Mouse (Mus musculus): ENCODE measurements around the gene Epha10. TPM values are rescaled to one million over a fixed set of nuclear protein-coding genes. Genes with fewer than 3 reads are reported as not detected.

Gene Epha10
- polyA plus RNA-seq, 1 experiment from 2014 or later, result 1.3 TPM

DNA sequence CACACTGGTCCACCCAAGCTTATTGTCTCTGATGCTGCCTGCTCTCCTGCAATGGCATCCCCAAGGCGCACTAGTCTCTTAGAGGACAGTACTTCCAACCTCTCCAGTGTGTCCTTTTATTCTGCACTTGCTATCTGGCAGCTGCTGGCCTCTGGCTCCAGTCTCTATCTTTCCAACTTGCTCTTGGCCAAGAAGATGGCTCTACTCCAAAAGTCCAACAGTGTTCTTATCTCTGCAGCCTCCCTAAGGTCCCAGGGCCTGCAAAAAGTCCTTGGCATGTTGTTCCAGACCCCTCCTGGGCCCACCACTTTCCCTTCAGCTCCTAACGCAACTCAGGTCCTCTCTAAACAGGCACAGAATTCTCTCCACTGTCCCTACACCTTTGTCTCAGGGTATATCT, 76.6 kb downstream of the Epha10 start:
- H3K4me1 ChIP-seq, result peaks cover 17% of the 10 kb centered on the region
- no peak overlapping the region for H3K27ac ChIP-seq
- no peaks in the 10 kb centered on the region for H3K9me3 ChIP-seq
- H3K36me3 ChIP-seq (replicated peaks), result no peaks in the 10 kb centered on the region
- 0 out of 2 replicates have a peak, but pooled peaks cover 3% of the 10 kb centered on the region for H3K27me3 ChIP-seq (ENCODE audit: poor library complexity, severe bottlenecking)
- H3K4me3 ChIP-seq, result no peak overlapping the region
- DNase-seq (ENCODE audit: extremely low spot score, low spot score), result no peak
- 90% methylated on average over 2 of the region's 2 CpGs for WGBS

GRCm38 (mm10) chr4:124959062-124959461, 78.4 kb downstream of the Epha10 start:
- Histone ChIP-seq H3K27ac (peak overlapping the region; percentile 72), H3K36me3 (replicated peaks) (no peaks in the 10 kb centered on the region), H3K9me3 (no peaks in the 10 kb centered on the region), H3K4me1 (peaks cover 35% of the 10 kb centered on the region), H3K4me3 (no peak overlapping the region), H3K27me3 (ENCODE audit: poor library complexity, severe bottlenecking) (0 out of 2 replicates have a peak, but pooled peaks cover under 1% of the 10 kb centered on the region)
- 78% methylated on average over 11 of the region's 11 CpGs for WGBS
- DNase-seq (ENCODE audit: extremely low spot score, low spot score), result no peak

GRCm38 (mm10) chr4:124960940-124961339, 80.2 kb downstream of the Epha10 start:
- no peaks in the 10 kb centered on the region for H3K27me3 ChIP-seq (ENCODE audit: poor library complexity, severe bottlenecking)
- DNase-seq (ENCODE audit: extremely low spot score, low spot score), result no peak
- H3K4me1 ChIP-seq, result peaks cover 54% of the 10 kb centered on the region
- H3K9me3 ChIP-seq, result no peaks in the 10 kb centered on the region
- 0 out of 2 replicates have a peak overlapping the region, but pooled peaks have one; percentile 3 for H3K27ac ChIP-seq
- WGBS, result 95% methylated on average over 11 of the region's 11 CpGs
- H3K36me3 ChIP-seq (replicated peaks), result no peaks in the 10 kb centered on the region
- H3K4me3 ChIP-seq, result no peak overlapping the region

DNA sequence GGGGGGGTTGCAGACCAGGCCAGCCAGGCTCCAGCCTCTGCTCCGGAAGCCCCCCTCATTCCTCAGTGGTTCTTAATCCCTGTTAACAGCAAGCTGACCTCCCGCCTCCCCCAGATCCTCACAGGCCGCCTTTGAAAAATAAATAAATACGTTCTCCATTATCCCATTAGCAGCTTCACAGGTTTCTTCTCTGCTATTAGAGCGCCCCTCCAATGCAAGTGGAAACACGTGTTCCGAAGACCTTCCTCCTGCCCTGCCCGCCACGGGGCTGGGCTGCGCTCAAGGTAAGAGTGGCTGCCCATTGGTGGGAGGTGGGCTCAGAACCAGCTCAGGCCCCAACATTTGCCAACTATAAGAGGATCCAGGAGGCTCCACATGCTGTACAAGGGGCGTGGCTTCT, 81.9 kb downstream of the Epha10 start:
- Histone ChIP-seq H3K9me3 (no peaks in the 10 kb centered on the region), H3K4me1 (peaks cover 64% of the 10 kb centered on the region), H3K4me3 (no peak overlapping the region), H3K27ac (peak overlapping the region; percentile 89), H3K27me3 (ENCODE audit: poor library complexity, severe bottlenecking) (no peaks in the 10 kb centered on the region), H3K36me3 (replicated peaks) (no peaks in the 10 kb centered on the region)
- WGBS, result 47% methylated on average over 11 of the region's 11 CpGs
- DNase-seq (ENCODE audit: extremely low spot score, low spot score), result no peak

DNA sequence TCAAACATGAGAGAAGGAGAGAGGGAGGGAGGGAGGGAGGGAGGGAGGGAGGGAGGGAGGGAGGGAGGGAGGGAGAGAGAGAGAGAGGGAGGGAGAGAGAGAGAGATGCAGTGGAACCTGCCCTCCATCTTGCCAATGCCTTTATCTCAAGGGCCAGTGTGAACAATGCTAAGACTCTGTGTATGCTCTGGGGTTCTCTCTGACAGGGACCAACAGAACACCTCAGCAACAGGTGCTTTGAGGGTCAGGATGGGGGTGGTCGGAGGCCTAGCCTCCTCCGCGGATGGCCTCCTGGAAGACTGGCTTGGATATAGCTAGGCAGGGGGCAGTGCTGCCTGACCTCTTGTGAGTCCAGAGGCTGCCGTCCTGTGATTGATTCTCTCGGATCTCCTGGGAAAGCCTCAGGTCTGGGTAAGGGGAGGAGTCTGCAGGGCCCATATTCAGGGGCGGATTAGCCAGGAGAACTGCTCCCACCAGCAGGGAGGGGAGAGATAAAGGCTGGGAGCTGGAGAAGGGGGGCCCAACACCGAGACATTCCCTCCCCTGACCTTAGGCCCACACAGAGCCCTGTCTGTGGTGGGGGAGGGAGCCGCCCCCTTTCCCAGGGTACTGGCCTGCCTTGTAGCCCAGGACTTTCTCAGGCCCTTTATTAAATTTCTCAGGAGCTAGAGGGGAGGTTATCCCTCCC, 84.4 kb downstream of the Epha10 start:
- no peaks in the 10 kb centered on the region for H3K27me3 ChIP-seq (ENCODE audit: poor library complexity, severe bottlenecking)
- WGBS, result 4% methylated on average over 8 of the region's 8 CpGs
- no peaks in the 10 kb centered on the region for H3K9me3 ChIP-seq
- H3K27ac ChIP-seq, result peak overlapping the region; percentile 89
- H3K36me3 ChIP-seq (replicated peaks), result no peaks in the 10 kb centered on the region
- H3K4me1 ChIP-seq, result peaks cover 75% of the 10 kb centered on the region
- H3K4me3 ChIP-seq, result peak overlapping the region; percentile 27; the same call in 1 of the 2 replicates
- DNase-seq (ENCODE audit: extremely low spot score, low spot score), result peak; percentile 81

Other genes with a start within 250 kb of the Epha10 start
- 2.7 and 3.0 TPM in 2 replicates for gene Pou3f1, start 224.1 kb upstream of the Epha10 start, polyA plus RNA-seq (2016; fragmentation: Nextera tagmentation; extraction: Ambion mirVana)
- gene Utp11, start 187.3 kb upstream of the Epha10 start, polyA plus RNA-seq (2016; fragmentation: Nextera tagmentation; extraction: Ambion mirVana), result 63.0 and 65.9 TPM in 2 replicates
- gene Fhl3, start 180.2 kb upstream of the Epha10 start, polyA plus RNA-seq (2016; fragmentation: Nextera tagmentation; extraction: Ambion mirVana), result 5.5 and 8.7 TPM in 2 replicates
- 260 and 269 TPM in 2 replicates for gene Sf3a3, start 166.1 kb upstream of the Epha10 start, polyA plus RNA-seq (2016; fragmentation: Nextera tagmentation; extraction: Ambion mirVana)
- gene Inpp5b, start 139.0 kb upstream of the Epha10 start, polyA plus RNA-seq (2016; fragmentation: Nextera tagmentation; extraction: Ambion mirVana), result 28.8 and 29.4 TPM in 2 replicates
- 20.4 and 22.3 TPM in 2 replicates for gene Mtf1, start 78.8 kb upstream of the Epha10 start, polyA plus RNA-seq (2016; fragmentation: Nextera tagmentation; extraction: Ambion mirVana)
- 43.1 and 44.1 TPM in 2 replicates for gene Yrdc, start 30.2 kb upstream of the Epha10 start, polyA plus RNA-seq (2016; fragmentation: Nextera tagmentation; extraction: Ambion mirVana)
- 39.3 and 42.9 TPM in 2 replicates for gene 1110065P20Rik, start 29.7 kb upstream of the Epha10 start, polyA plus RNA-seq (2016; fragmentation: Nextera tagmentation; extraction: Ambion mirVana)
- 2.3 and 2.6 TPM in 2 replicates for gene Maneal, start 18.7 kb upstream of the Epha10 start, polyA plus RNA-seq (2016; fragmentation: Nextera tagmentation; extraction: Ambion mirVana)
- gene 9930104L06Rik, start 56.1 kb downstream of the Epha10 start, polyA plus RNA-seq (2016; fragmentation: Nextera tagmentation; extraction: Ambion mirVana), result 16.4 and 17.5 TPM in 2 replicates
- 293 and 297 TPM in 2 replicates for gene Cdca8, start 58.4 kb downstream of the Epha10 start, polyA plus RNA-seq (2016; fragmentation: Nextera tagmentation; extraction: Ambion mirVana)
- 40.0 and 46.8 TPM in 2 replicates for gene Rspo1, start 105.5 kb downstream of the Epha10 start, polyA plus RNA-seq (2016; fragmentation: Nextera tagmentation; extraction: Ambion mirVana)
- gene Gnl2, start 135.7 kb downstream of the Epha10 start, polyA plus RNA-seq (2016; fragmentation: Nextera tagmentation; extraction: Ambion mirVana), result 99.7 and 107 TPM in 2 replicates
- 0.28 and 0.30 TPM in 2 replicates for gene Dnali1, start 184.8 kb downstream of the Epha10 start, polyA plus RNA-seq (2016; fragmentation: Nextera tagmentation; extraction: Ambion mirVana)
- gene Snip1, start 185.8 kb downstream of the Epha10 start, polyA plus RNA-seq (2016; fragmentation: Nextera tagmentation; extraction: Ambion mirVana), result 28.5 and 30.8 TPM in 2 replicates
- gene Meaf6, start 204.2 kb downstream of the Epha10 start, polyA plus RNA-seq (2016; fragmentation: Nextera tagmentation; extraction: Ambion mirVana), result 82.6 and 96.5 TPM in 2 replicates
- gene Zc3h12a, start 246.9 kb downstream of the Epha10 start, polyA plus RNA-seq (2016; fragmentation: Nextera tagmentation; extraction: Ambion mirVana), result 0.17 and 0.26 TPM in 2 replicates

Measured in forebrain, embryonic 10.5 days (tissue).